Mouse (Mus musculus): ENCODE results near the gene Ecsit. TPM values are rescaled to one million over a fixed set of nuclear protein-coding genes. Genes with fewer than 3 reads are reported as not detected.

Gene Ecsit
- polyA plus RNA-seq (2016; fragmentation: Nextera tagmentation; extraction: Ambion mirVana), result 38.9 and 46.4 TPM in 2 replicates

- H3K27me3 ChIP-seq (ENCODE audit: low read depth, poor library complexity, severe bottlenecking), result no peaks in the 10 kb centered on the region
- H3K36me3 ChIP-seq, result 0 out of 2 replicates have a peak, but pooled peaks cover 5% of the 10 kb centered on the region
- peak; percentile 87 for DNase-seq (ENCODE audit: low spot score)
- peak within 1 kb of the TSS; percentile 80 for H3K4me3 ChIP-seq
- H3K9me3 ChIP-seq (replicated peaks), result no peaks in the 10 kb centered on the region
- peaks cover 10% of the 10 kb centered on the region for H3K4me1 ChIP-seq
- peak within 1 kb of the TSS; percentile 77 for H3K27ac ChIP-seq
- under 1% methylated on average over 48 of the region's 48 CpGs for WGBS
Observed at GRCm38 (mm10) chr9:22085022-22085834, at the start of gene Ecsit. Gene Ecsit (minus strand): TSS chr9:22085438.

GRCm38 (mm10) chr9:22134246-22134890, 49.1 kb upstream of the Ecsit start:
- no peak overlapping the region for H3K27ac ChIP-seq
- H3K27me3 ChIP-seq (ENCODE audit: low read depth, poor library complexity, severe bottlenecking), result peaks cover 57% of the 10 kb centered on the region
- no peak for DNase-seq (ENCODE audit: low spot score)
- peaks cover 35% of the 10 kb centered on the region for H3K4me1 ChIP-seq
- H3K4me3 ChIP-seq, result no peak overlapping the region
- WGBS, result 81% methylated on average over 7 of the region's 7 CpGs
- no peaks in the 10 kb centered on the region for H3K9me3 ChIP-seq (replicated peaks)
- H3K36me3 ChIP-seq, result no peaks in the 10 kb centered on the region

- DNase-seq (ENCODE audit: low spot score), result no peak
- Histone ChIP-seq H3K4me3 (peak overlapping the region; percentile 48), H3K27ac (no peak overlapping the region; the same call in 1 of the 2 replicates), H3K27me3 (ENCODE audit: low read depth, poor library complexity, severe bottlenecking) (peaks cover 49% of the 10 kb centered on the region), H3K9me3 (replicated peaks) (no peaks in the 10 kb centered on the region), H3K36me3 (no peaks in the 10 kb centered on the region), H3K4me1 (peaks cover 28% of the 10 kb centered on the region)
- WGBS, result 37% methylated on average over 11 of the region's 11 CpGs
Observed at GRCm38 (mm10) chr9:22132220-22132619, 47.0 kb upstream of the Ecsit start.

- Histone ChIP-seq H3K36me3 (no peaks in the 10 kb centered on the region), H3K9me3 (replicated peaks) (no peaks in the 10 kb centered on the region), H3K27ac (peak overlapping the region; percentile 77), H3K4me3 (peak overlapping the region; percentile 48), H3K27me3 (ENCODE audit: low read depth, poor library complexity, severe bottlenecking) (peaks cover 42% of the 10 kb centered on the region), H3K4me1 (peaks cover 21% of the 10 kb centered on the region)
- 3% methylated on average over 35 of the region's 35 CpGs for WGBS
- peak; percentile 69 for DNase-seq (ENCODE audit: low spot score)
Observed at GRCm38 (mm10) chr9:22131226-22131981, 46.2 kb upstream of the Ecsit start.

- Histone ChIP-seq H3K4me3 (no peak overlapping the region), H3K36me3 (no peaks in the 10 kb centered on the region), H3K27me3 (ENCODE audit: low read depth, poor library complexity, severe bottlenecking) (peaks cover 6% of the 10 kb centered on the region; the same call in 1 of the 2 replicates), H3K9me3 (replicated peaks) (no peaks in the 10 kb centered on the region), H3K27ac (no peak overlapping the region), H3K4me1 (peaks cover 2% of the 10 kb centered on the region; the same call in 1 of the 2 replicates)
- DNase-seq (ENCODE audit: low spot score), result no peak
- 89% methylated on average over 15 of the region's 15 CpGs for WGBS
Observed at GRCm38 (mm10) chr9:22125246-22126027, 40.2 kb upstream of the Ecsit start.

- Histone ChIP-seq H3K9me3 (replicated peaks) (no peaks in the 10 kb centered on the region), H3K4me1 (no peaks in the 10 kb centered on the region)
- 87% methylated on average over 3 of the region's 3 CpGs for WGBS
Observed at GRCm38 (mm10) chr9:22124169-22124568, 38.9 kb upstream of the Ecsit start.

GRCm38 (mm10) chr9:22123069-22123609, 37.9 kb upstream of the Ecsit start:
- Histone ChIP-seq H3K4me1 (no peaks in the 10 kb centered on the region), H3K36me3 (no peaks in the 10 kb centered on the region), H3K27me3 (ENCODE audit: low read depth, poor library complexity, severe bottlenecking) (no peaks in the 10 kb centered on the region), H3K9me3 (replicated peaks) (no peaks in the 10 kb centered on the region), H3K27ac (no peak overlapping the region), H3K4me3 (no peak overlapping the region)
- 87% methylated on average over 7 of the region's 7 CpGs for WGBS
- DNase-seq (ENCODE audit: low spot score), result no peak

More at GRCm38 (mm10) chr9:22124169-22124568, 38.9 kb upstream of the Ecsit start:
- DNase-seq (ENCODE audit: low spot score), result no peak
- Histone ChIP-seq H3K27ac (no peak overlapping the region), H3K4me3 (no peak overlapping the region), H3K27me3 (ENCODE audit: low read depth, poor library complexity, severe bottlenecking) (no peaks in the 10 kb centered on the region), H3K36me3 (no peaks in the 10 kb centered on the region)

- WGBS, result 74% methylated on average over 3 of the region's 3 CpGs
- DNase-seq (ENCODE audit: low spot score), result no peak
- no peaks in the 10 kb centered on the region for H3K27me3 ChIP-seq (ENCODE audit: low read depth, poor library complexity, severe bottlenecking)
- no peaks in the 10 kb centered on the region for H3K9me3 ChIP-seq (replicated peaks)
- peaks cover 10% of the 10 kb centered on the region for H3K4me1 ChIP-seq
- no peak overlapping the region for H3K4me3 ChIP-seq
- H3K27ac ChIP-seq, result no peak overlapping the region
- H3K36me3 ChIP-seq, result no peaks in the 10 kb centered on the region
Observed at GRCm38 (mm10) chr9:22122005-22122404, 36.8 kb upstream of the Ecsit start.

GRCm38 (mm10) chr9:22121545-22121944, 36.3 kb upstream of the Ecsit start:
- no peak overlapping the region for H3K4me3 ChIP-seq
- no peak for DNase-seq (ENCODE audit: low spot score)
- H3K27me3 ChIP-seq (ENCODE audit: low read depth, poor library complexity, severe bottlenecking), result no peaks in the 10 kb centered on the region
- H3K9me3 ChIP-seq (replicated peaks), result no peaks in the 10 kb centered on the region
- H3K27ac ChIP-seq, result no peak overlapping the region
- peaks cover 10% of the 10 kb centered on the region for H3K4me1 ChIP-seq
- no peaks in the 10 kb centered on the region for H3K36me3 ChIP-seq

- Histone ChIP-seq H3K27ac (no peak overlapping the region), H3K4me3 (no peak overlapping the region), H3K27me3 (ENCODE audit: low read depth, poor library complexity, severe bottlenecking) (no peaks in the 10 kb centered on the region), H3K36me3 (peaks cover 7% of the 10 kb centered on the region), H3K4me1 (peaks cover 20% of the 10 kb centered on the region), H3K9me3 (replicated peaks) (no peaks in the 10 kb centered on the region)
- no peak for DNase-seq (ENCODE audit: low spot score)
- 92% methylated on average over 4 of the region's 4 CpGs for WGBS
Observed at GRCm38 (mm10) chr9:22119543-22119942, 34.3 kb upstream of the Ecsit start.

- 46% methylated on average over 10 of the region's 10 CpGs for WGBS
- no peaks in the 10 kb centered on the region for H3K27me3 ChIP-seq (ENCODE audit: low read depth, poor library complexity, severe bottlenecking)
- no peak for DNase-seq (ENCODE audit: low spot score)
- H3K36me3 ChIP-seq, result peaks cover 23% of the 10 kb centered on the region
- H3K27ac ChIP-seq, result peak overlapping the region; percentile 91; the same call in 1 of the 2 replicates
- H3K4me1 ChIP-seq, result peaks cover 20% of the 10 kb centered on the region
- H3K4me3 ChIP-seq, result peak overlapping the region; percentile 84
- H3K9me3 ChIP-seq (replicated peaks), result no peaks in the 10 kb centered on the region
Observed at GRCm38 (mm10) chr9:22117754-22118456, 32.7 kb upstream of the Ecsit start.
